Mouse (Mus musculus) left cerebral cortex, adult 18-20 months (tissue): Measurements from ENCODE around the gene Tsen15. TPM values are rescaled to one million over a fixed set of nuclear protein-coding genes. Genes with fewer than 3 reads are reported as not detected.
A peak's percentile ranks its signal among the peaks of the same experiment; 100 is the strongest.
"Not testable (repeated sequence)": the region's sequence is repeated elsewhere in the genome, so short reads cannot be mapped to it uniquely, and the experiment has no call there.

ENCODE experiments used
- DNase-seq, 2 experiments: peaks; one replicate each; pipeline ENCODE4 v3.0.0; 2021 to 2022; ENCODE audit warnings: low spot score in 2 of 2, mixed read lengths in 1 of 2
- total RNA-seq, 2 experiments: library from RNA; stranded (reverse); gene quantifications; 2 replicates each; pipeline ENCODE4 v1.2.3; 2021

Gene Tsen15
- total RNA-seq, 2 experiments from 2014 or later, result 33.1 to 36.2 TPM

GRCm38 (mm10) chr1:152394137-152394536, 7.6 kb upstream of the Tsen15 start:
- DNase-seq, result peak; percentile 47 to 55

- no peak for DNase-seq
These were observed 2.8 kb upstream of the Tsen15 start for GRCm38 (mm10) chr1:152389271-152389670.

- not testable (repeated sequence) for DNase-seq
These were observed 795 bp downstream of the Tsen15 start for GRCm38 (mm10) chr1:152385693-152386092.

GRCm38 (mm10) chr1:152384589-152384988, 1.9 kb downstream of the Tsen15 start:
- DNase-seq, result no peak

- DNase-seq, result no peak
These were observed 8.2 kb downstream of the Tsen15 start for GRCm38 (mm10) chr1:152378311-152378710.

- peak; percentile 69 to 74 for DNase-seq
These were observed 17.3 kb downstream of the Tsen15 start for GRCm38 (mm10) chr1:152369139-152369538.

- no peak for DNase-seq
These were observed 18.0 kb downstream of the Tsen15 start for GRCm38 (mm10) chr1:152368311-152369088.

GRCm38 (mm10) chr1:152356721-152357120, 29.8 kb downstream of the Tsen15 start:
- no peak for DNase-seq

- DNase-seq, result no peak
These were observed 38.5 kb downstream of the Tsen15 start for GRCm38 (mm10) chr1:152347946-152348345.

- DNase-seq, result no peak
These were observed 62.5 kb downstream of the Tsen15 start for GRCm38 (mm10) chr1:152324024-152324423.

Other genes with a start within 250 kb of the Tsen15 start
- gene Colgalt2, start 13.1 kb upstream of the Tsen15 start, total RNA-seq, result 1 to 10 TPM; 6.7 to 7.2 TPM